Mouse (Mus musculus): ENCODE results near the gene Hras. TPM values are rescaled to one million over a fixed set of nuclear protein-coding genes. Genes with fewer than 3 reads are reported as not detected.
A peak's percentile ranks its signal among the peaks of the same experiment; 100 is the strongest.

Gene Hras
- polyA plus RNA-seq, 2 experiments = 66.8 to 84.4 TPM

- peak overlapping the region; percentile 78 for H3K4me2 ChIP-seq (ENCODE audit: low read depth)
- H3K4me3 ChIP-seq (ENCODE audit: insufficient read depth in 1 of 2, low read depth in 2 of 2, low read length in 2 of 2) = peak overlapping the region; percentile 67 to 88
- no peaks in the 10 kb centered on the region for H3K9me3 ChIP-seq (ENCODE audit: control insufficient read depth, low read length)
- ATAC-seq (ENCODE audit: insufficient read depth) = peak; percentile 4; the same call in 1 of the 2 replicates
- no peak for DNase-seq (ENCODE audit: low read depth in 3 of 3, low spot score in 3 of 3)
- peak overlapping the region; percentile 54 for H3K27ac ChIP-seq
- TF ChIP-seq CTCF (IDR thresholded peaks at IDR 0.05; ENCODE audit: low read depth) (no peak), EP300 (IDR thresholded peaks at IDR 0.05; ENCODE audit: low read depth) (no peak)
- peaks cover 26% of the 10 kb centered on the region for H3K36me3 ChIP-seq (replicated peaks; ENCODE audit: control insufficient read depth, insufficient read depth, low read depth)
- WGBS (ENCODE audit: insufficient replicate concordance) = 0% methylated on average over 25 of the region's 43 CpGs
- H3K27me3 ChIP-seq (ENCODE audit: control insufficient read depth, insufficient read depth, low read length) = no peaks in the 10 kb centered on the region
- peaks cover 33 to 40% of the 10 kb centered on the region in 2 experiments for H3K4me1 ChIP-seq (replicated peaks; ENCODE audit: control insufficient read depth in 2 of 2, insufficient read depth in 2 of 2, low read length in 1 of 2)
- H3K9ac ChIP-seq (replicated peaks) = peak overlapping the region; percentile 84
Observed at GRCm38 (mm10) chr7:141193348-141193856, 403 bp downstream of the Hras start.

DNA sequence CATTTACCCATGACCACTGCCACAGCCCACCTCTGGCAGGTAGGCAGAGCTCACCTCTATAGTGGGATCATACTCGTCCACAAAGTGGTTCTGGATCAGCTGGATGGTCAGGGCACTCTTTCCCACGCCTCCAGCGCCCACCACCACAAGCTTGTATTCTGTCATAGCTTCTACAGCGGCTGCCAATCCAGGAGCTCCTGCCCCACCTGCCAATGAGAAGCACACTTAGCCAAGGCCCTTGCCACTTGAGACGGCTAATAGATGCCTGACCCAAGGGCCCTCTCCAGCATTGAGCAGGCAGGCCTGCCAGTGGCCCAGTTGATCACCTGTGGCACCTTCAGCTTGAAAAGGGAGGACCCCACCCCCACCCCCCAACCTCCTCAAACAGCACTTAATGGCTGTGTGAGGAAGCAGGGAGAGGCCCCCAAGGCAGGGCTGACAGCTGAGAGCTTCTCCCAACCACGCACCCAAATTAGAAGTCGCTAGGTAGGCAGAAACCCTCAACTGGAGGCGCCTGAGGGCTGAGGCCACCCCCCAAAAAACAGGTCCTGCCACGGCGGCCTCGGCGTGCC, 943 bp downstream of the Hras start:
- ATAC-seq (ENCODE audit: insufficient read depth) (no peak), DNase-seq (ENCODE audit: low read depth in 3 of 3, low spot score in 3 of 3) (no peak)
- H3K9me3 ChIP-seq (ENCODE audit: control insufficient read depth, low read length) = no peaks in the 10 kb centered on the region
- peaks cover 29 to 35% of the 10 kb centered on the region in 2 experiments for H3K4me1 ChIP-seq (replicated peaks; ENCODE audit: control insufficient read depth in 2 of 2, insufficient read depth in 2 of 2, low read length in 1 of 2)
- peak overlapping the region; percentile 67 to 88 for H3K4me3 ChIP-seq (ENCODE audit: insufficient read depth in 1 of 2, low read depth in 2 of 2, low read length in 2 of 2)
- peaks cover 26% of the 10 kb centered on the region for H3K36me3 ChIP-seq (replicated peaks; ENCODE audit: control insufficient read depth, insufficient read depth, low read depth)
- H3K9ac ChIP-seq (replicated peaks) = peak overlapping the region; percentile 84
- H3K27ac ChIP-seq = no peak overlapping the region; the same call in 1 of the 2 replicates
- TF ChIP-seq EP300 (IDR thresholded peaks at IDR 0.05; ENCODE audit: low read depth) (no peak), CTCF (IDR thresholded peaks at IDR 0.05; ENCODE audit: low read depth) (no peak)
- WGBS (ENCODE audit: insufficient replicate concordance) = 21% methylated on average over 12 of the region's 12 CpGs
- no peaks in the 10 kb centered on the region for H3K27me3 ChIP-seq (ENCODE audit: control insufficient read depth, insufficient read depth, low read length)
- H3K4me2 ChIP-seq (ENCODE audit: low read depth) = peak overlapping the region; percentile 78

- no peak for TF ChIP-seq EP300 (IDR thresholded peaks at IDR 0.05; ENCODE audit: low read depth)
- peaks cover 22 to 27% of the 10 kb centered on the region in 2 experiments for H3K4me1 ChIP-seq (replicated peaks; ENCODE audit: control insufficient read depth in 2 of 2, insufficient read depth in 2 of 2, low read length in 1 of 2)
- WGBS (ENCODE audit: insufficient replicate concordance) = 87% methylated on average over 24 of the region's 24 CpGs
- H3K27me3 ChIP-seq (ENCODE audit: control insufficient read depth, insufficient read depth, low read length) = no peaks in the 10 kb centered on the region
- peak overlapping the region; percentile 67 to 88; a peak in 3 of 4 replicates for H3K4me3 ChIP-seq (ENCODE audit: insufficient read depth in 1 of 2, low read depth in 2 of 2, low read length in 2 of 2)
- no peak for ATAC-seq (ENCODE audit: insufficient read depth)
- H3K9ac ChIP-seq (replicated peaks) = peak overlapping the region; percentile 84; the same call in 1 of the 2 replicates
- H3K9me3 ChIP-seq (ENCODE audit: control insufficient read depth, low read length) = no peaks in the 10 kb centered on the region
- peak overlapping the region; percentile 78 for H3K4me2 ChIP-seq (ENCODE audit: low read depth)
- DNase-seq (ENCODE audit: low read depth in 3 of 3, low spot score in 3 of 3) = no peak
- no peak overlapping the region for H3K27ac ChIP-seq
- H3K36me3 ChIP-seq (replicated peaks; ENCODE audit: control insufficient read depth, insufficient read depth, low read depth) = peaks cover 26% of the 10 kb centered on the region
Observed at GRCm38 (mm10) chr7:141191796-141192685, 1.8 kb downstream of the Hras start.

- Histone ChIP-seq H3K9me3 (ENCODE audit: control insufficient read depth, low read length) (no peaks in the 10 kb centered on the region), H3K36me3 (replicated peaks; ENCODE audit: control insufficient read depth, insufficient read depth, low read depth) (peaks cover 26% of the 10 kb centered on the region), H3K4me1 (replicated peaks; ENCODE audit: control insufficient read depth in 2 of 2, insufficient read depth in 2 of 2, low read length in 1 of 2) (peaks cover 12 to 17% of the 10 kb centered on the region in 2 experiments), H3K27me3 (ENCODE audit: control insufficient read depth, insufficient read depth, low read length) (no peaks in the 10 kb centered on the region), H3K4me3 (ENCODE audit: insufficient read depth in 1 of 2, low read depth in 2 of 2, low read length in 2 of 2) (no peak overlapping the region), H3K27ac (no peak overlapping the region), H3K9ac (replicated peaks) (no peak overlapping the region), H3K4me2 (ENCODE audit: low read depth) (no peak overlapping the region)
- TF ChIP-seq CTCF (IDR thresholded peaks at IDR 0.05; ENCODE audit: low read depth) = no peak
- no peak for TF ChIP-seq EP300 (IDR thresholded peaks at IDR 0.05; ENCODE audit: low read depth)
- no peak for DNase-seq (ENCODE audit: low read depth in 3 of 3, low spot score in 3 of 3)
- WGBS (ENCODE audit: insufficient replicate concordance) = 89% methylated on average over 14 of the region's 14 CpGs
- no peak for ATAC-seq (ENCODE audit: insufficient read depth)
Observed at GRCm38 (mm10) chr7:141191036-141191435, 2.8 kb downstream of the Hras start.

DNA sequence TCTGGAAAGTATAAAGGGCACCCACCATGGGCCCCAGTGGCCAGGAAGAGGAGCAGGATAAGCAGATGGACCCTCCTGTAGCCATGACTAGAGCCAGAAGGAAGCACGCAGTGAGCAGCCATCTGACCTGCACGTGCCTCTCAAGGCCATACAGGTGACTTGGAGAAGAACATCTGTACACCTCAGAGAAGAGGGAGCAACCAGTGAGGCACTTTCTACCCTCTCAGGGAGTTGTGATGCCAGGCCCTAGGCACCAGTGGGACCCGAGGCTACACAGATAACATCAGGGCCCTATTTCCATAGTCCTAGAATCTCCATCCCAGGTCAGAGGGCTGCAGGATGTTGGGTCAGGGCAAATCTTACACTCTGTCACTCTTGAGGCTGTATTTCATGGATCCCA, 3.6 kb downstream of the Hras start:
- TF ChIP-seq EP300 (IDR thresholded peaks at IDR 0.05; ENCODE audit: low read depth) (no peak), CTCF (IDR thresholded peaks at IDR 0.05; ENCODE audit: low read depth) (no peak)
- 78% methylated on average over 3 of the region's 3 CpGs for WGBS (ENCODE audit: insufficient replicate concordance)
- H3K9me3 ChIP-seq (ENCODE audit: control insufficient read depth, low read length) = no peaks in the 10 kb centered on the region
- no peak overlapping the region for H3K27ac ChIP-seq
- H3K4me2 ChIP-seq (ENCODE audit: low read depth) = no peak overlapping the region
- H3K4me1 ChIP-seq (replicated peaks; ENCODE audit: control insufficient read depth in 2 of 2, insufficient read depth in 2 of 2, low read length in 1 of 2) = peaks cover 3 to 9% of the 10 kb centered on the region in 2 experiments
- DNase-seq (ENCODE audit: low read depth in 3 of 3, low spot score in 3 of 3) (no peak), ATAC-seq (ENCODE audit: insufficient read depth) (no peak)
- H3K9ac ChIP-seq (replicated peaks) = no peak overlapping the region
- no peaks in the 10 kb centered on the region for H3K27me3 ChIP-seq (ENCODE audit: control insufficient read depth, insufficient read depth, low read length)
- no peak overlapping the region for H3K4me3 ChIP-seq (ENCODE audit: insufficient read depth in 1 of 2, low read depth in 2 of 2, low read length in 2 of 2)
- peaks cover 26% of the 10 kb centered on the region for H3K36me3 ChIP-seq (replicated peaks; ENCODE audit: control insufficient read depth, insufficient read depth, low read depth)

Data from liver, embryonic 14.5 days (tissue).